In genomic region chr7:112713509-112713908, GRCm38 (mm10) we compare ENCODE assay signal across 21 mouse cellular contexts. TPM values are rescaled to one million over a fixed set of nuclear protein-coding genes. Genes with fewer than 3 reads are reported as not detected.
A peak's percentile ranks its signal among the peaks of the same experiment; 100 is the strongest.
DNase-seq lines count a peak whose midpoint lies in the region; ATAC-seq and TF ChIP-seq lines count a peak whose summit lies in the region.
"Had no signal": no experiment of that assay in that cellular context is flagged by ENCODE, and none has a peak within 500 bp of the region (broad histone marks: within the 10 kb centered on the region; RNA-seq: fewer than 3 reads in every experiment).

No protein-coding gene starts in this region.

- H3K4me3 ChIP-seq in heart, postnatal 0 days (ENCODE audit: low read depth, low read length), result no peak overlapping the region
- no peak overlapping the region for H3K4me3 ChIP-seq in heart, embryonic 11.5 days (ENCODE audit: low read depth, low read length)
- no peak overlapping the region for H3K4me3 ChIP-seq in lung, embryonic 14.5 days (ENCODE audit: low read depth, low read length)
- H3K4me3 ChIP-seq: forebrain, embryonic 15.5 days; hindbrain, embryonic 13.5 days; limb, embryonic 15.5 days; midbrain, embryonic 13.5 days had no signal

- no peaks in the 10 kb centered on the region for H3K9me3 ChIP-seq in heart, postnatal 0 days (replicated peaks; ENCODE audit: control insufficient read depth, low read length)
- H3K9me3 ChIP-seq in heart, embryonic 11.5 days (replicated peaks; ENCODE audit: control insufficient read depth, low read length), result no peaks in the 10 kb centered on the region
- no peaks in the 10 kb centered on the region for H3K9me3 ChIP-seq in lung, embryonic 14.5 days (ENCODE audit: low read depth, low read length)
- H3K9me3 ChIP-seq: forebrain, embryonic 15.5 days; hindbrain, embryonic 13.5 days; limb, embryonic 15.5 days; midbrain, embryonic 13.5 days had no signal

- DNase-seq in cerebellum, adult 11 months, result no peak
- DNase-seq in heart, postnatal 0 days (ENCODE audit: low spot score), result no peak
- no peak for DNase-seq in lung, embryonic 14.5 days
- DNase-seq in lung, postnatal 36 days, result no peak
- DNase-seq in skeletal muscle tissue, adult 2 months (ENCODE audit: low read depth, low spot score), result peak; percentile 23
- no peak for DNase-seq in B cell, adult 2 months
- DNase-seq: adrenal gland, postnatal 36 days; cerebellum, postnatal 36 days; heart, adult 18-20 months; heart, postnatal 10 days; kidney, adult 11 months; kidney, postnatal 36 days; lung, adult 18-20 months; thymus, postnatal 36 days had no signal

- H3K9ac ChIP-seq in heart, postnatal 0 days (replicated peaks; ENCODE audit: low read depth, low read length), result no peak overlapping the region
- no peak overlapping the region for H3K9ac ChIP-seq in heart, embryonic 11.5 days (ENCODE audit: low read depth, low read length)
- H3K9ac ChIP-seq in lung, embryonic 14.5 days, result no peak overlapping the region
- H3K9ac ChIP-seq: forebrain, embryonic 15.5 days; hindbrain, embryonic 13.5 days; limb, embryonic 15.5 days; midbrain, embryonic 13.5 days had no signal

- no peak overlapping the region for H3K4me2 ChIP-seq in heart, postnatal 0 days (ENCODE audit: low read depth, low read length)
- no peak overlapping the region for H3K4me2 ChIP-seq in heart, embryonic 11.5 days
- no peak overlapping the region for H3K4me2 ChIP-seq in lung, embryonic 14.5 days
- H3K4me2 ChIP-seq: forebrain, embryonic 15.5 days; hindbrain, embryonic 13.5 days; limb, embryonic 15.5 days; midbrain, embryonic 13.5 days had no signal

- H3K36me3 ChIP-seq in heart, postnatal 0 days (replicated peaks; ENCODE audit: control insufficient read depth, insufficient read depth, low read length), result no peaks in the 10 kb centered on the region
- no peaks in the 10 kb centered on the region for H3K36me3 ChIP-seq in heart, embryonic 11.5 days (ENCODE audit: control insufficient read depth, insufficient read depth, low read length)
- no peaks in the 10 kb centered on the region for H3K36me3 ChIP-seq in lung, embryonic 14.5 days (ENCODE audit: insufficient read depth)
- H3K36me3 ChIP-seq: forebrain, embryonic 15.5 days; hindbrain, embryonic 13.5 days; limb, embryonic 15.5 days; midbrain, embryonic 13.5 days had no signal

- H3K27me3 ChIP-seq in heart, postnatal 0 days (ENCODE audit: control insufficient read depth, insufficient read depth, low read length), result no peaks in the 10 kb centered on the region
- no peaks in the 10 kb centered on the region for H3K27me3 ChIP-seq in heart, embryonic 11.5 days (ENCODE audit: control insufficient read depth, insufficient read depth, low read length)
- no peaks in the 10 kb centered on the region for H3K27me3 ChIP-seq in lung, embryonic 14.5 days (ENCODE audit: insufficient read depth, low read length)
- H3K27me3 ChIP-seq: forebrain, embryonic 15.5 days; hindbrain, embryonic 13.5 days; limb, embryonic 15.5 days; midbrain, embryonic 13.5 days had no signal

- 58% methylated on average over 5 of the region's 5 CpGs for WGBS in heart, postnatal 0 days
- 61% methylated on average over 5 of the region's 5 CpGs for WGBS in heart, embryonic 11.5 days (ENCODE audit: insufficient replicate concordance)
- 58% methylated on average over 5 of the region's 5 CpGs for WGBS in lung, embryonic 14.5 days

- peak; percentile 18; the same call in 1 of the 2 replicates for TF ChIP-seq CTCF in heart, postnatal 0 days (IDR thresholded peaks at IDR 0.05; ENCODE audit: low read depth)
- TF ChIP-seq CTCF in lung, embryonic 14.5 days (IDR thresholded peaks at IDR 0.05; ENCODE audit: low read depth), result peak; percentile 11; the same call in 1 of the 2 replicates

- peaks cover 53% of the 10 kb centered on the region for H3K4me1 ChIP-seq in heart, postnatal 0 days (ENCODE audit: control insufficient read depth, insufficient read depth)
- peaks cover 80% of the 10 kb centered on the region for H3K4me1 ChIP-seq in heart, embryonic 11.5 days (ENCODE audit: control insufficient read depth, insufficient read depth, low read length)
- H3K4me1 ChIP-seq in lung, embryonic 14.5 days (ENCODE audit: insufficient read depth), result peaks cover 50% of the 10 kb centered on the region

- 0 out of 2 replicates have a peak, but pooled peaks have one; percentile 34 for ATAC-seq in cerebellum, adult (ENCODE audit: insufficient number of reproducible peaks, low FRiP score, low TSS enrichment)
- ATAC-seq in heart, postnatal 0 days (ENCODE audit: insufficient read depth, low read depth), result no peak
- ATAC-seq in heart, embryonic 11.5 days (replicated peaks; ENCODE audit: insufficient number of reproducible peaks, low FRiP score, low TSS enrichment), result no peak
- no peak for ATAC-seq in lung, embryonic 14.5 days (ENCODE audit: insufficient read depth)
- ATAC-seq: activated CD4-positive, CD25-positive, alpha-beta regulatory T cell, adult 4 months; forebrain, embryonic 15.5 days; midbrain, embryonic 13.5 days had no signal

- H3K27ac ChIP-seq in heart, postnatal 0 days (ENCODE audit: low read depth), result no peak overlapping the region
- H3K27ac ChIP-seq in heart, embryonic 11.5 days (ENCODE audit: low read depth, low read length), result no peak overlapping the region
- H3K27ac ChIP-seq in lung, embryonic 14.5 days (ENCODE audit: low read depth), result no peak overlapping the region
- H3K27ac ChIP-seq: forebrain, embryonic 15.5 days; hindbrain, embryonic 13.5 days; limb, embryonic 15.5 days; midbrain, embryonic 13.5 days had no signal

- TF ChIP-seq EP300 in heart, postnatal 0 days (IDR thresholded peaks at IDR 0.05; ENCODE audit: low read depth), result no peak

RNA-seq across cellular contexts. Expression of gene Tead1, which starts 34.4 kb away (rescaled TPM):
- total RNA-seq in heart, postnatal 0 days (2014; rRNA removed; ENCODE audit: low replicate concordance), result 63.9 and 87.9 TPM in 2 replicates
- polyA plus RNA-seq in heart, postnatal 0 days (2015; fragmentation: Nextera tagmentation; extraction: Ambion mirVana), result 19.0 and 20.8 TPM in 2 replicates
- polyA plus RNA-seq in heart, embryonic 11.5 days (2014; fragmentation: Nextera tagmentation; extraction: Ambion mirVana), result 23.2 and 35.5 TPM in 2 replicates
- 26.5 and 27.6 TPM in 2 replicates for polyA plus RNA-seq in lung, embryonic 14.5 days (2014; fragmentation: Nextera tagmentation; extraction: Ambion mirVana)
